Mouse (Mus musculus): ENCODE measurements around the gene Meox1.

DNA sequence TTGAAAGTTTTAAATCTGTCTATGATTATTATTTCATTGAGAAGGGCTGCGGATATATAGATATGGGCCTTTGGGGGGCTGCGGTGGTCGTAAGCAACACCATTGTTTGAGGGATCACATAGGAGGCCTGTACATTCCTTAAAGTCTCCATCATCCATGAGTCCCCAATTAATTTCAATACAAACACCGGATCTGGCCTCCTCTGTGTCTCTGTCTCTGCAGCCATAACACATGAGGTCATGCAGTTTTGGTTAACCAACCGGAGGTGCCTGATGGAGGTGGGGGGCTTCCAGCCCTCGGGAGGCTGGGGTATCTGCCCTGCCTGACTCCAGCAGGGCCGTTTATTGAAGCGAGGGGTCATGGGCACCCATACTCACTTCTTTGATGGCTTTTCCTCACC, 63.6 kb downstream of the Meox1 start:
- TF ChIP-seq CEBPB (IDR thresholded peaks at IDR 0.05; ENCODE audit: low read depth) (no peak), MYOG (IDR thresholded peaks at IDR 0.05; ENCODE audit: control insufficient read depth, extremely low read depth, insufficient read length) (no peak), CTCF (IDR thresholded peaks at IDR 0.05; ENCODE audit: control insufficient read depth, insufficient read depth, insufficient read length) (no peak), MYOD1 (IDR thresholded peaks at IDR 0.05; ENCODE audit: control insufficient read depth, insufficient read length, low read depth) (no peak), MAX (IDR thresholded peaks at IDR 0.05) (no peak), FOSL1 (IDR thresholded peaks at IDR 0.05; ENCODE audit: insufficient read depth, low read length, poor library complexity, severe bottlenecking) (no peak)

Data from C2C12 (cell line).